Mouse (Mus musculus) spleen, postnatal 36 days (tissue): Measurements from ENCODE around the gene Eapp.

Experiments used
- DNase-seq, 2 experiments: peaks; one replicate each; pipeline ENCODE4 v3.0.0; 2022; ENCODE audit warnings: low spot score in 2 of 2, mixed read lengths in 1 of 2

Gene Eapp

DNA sequence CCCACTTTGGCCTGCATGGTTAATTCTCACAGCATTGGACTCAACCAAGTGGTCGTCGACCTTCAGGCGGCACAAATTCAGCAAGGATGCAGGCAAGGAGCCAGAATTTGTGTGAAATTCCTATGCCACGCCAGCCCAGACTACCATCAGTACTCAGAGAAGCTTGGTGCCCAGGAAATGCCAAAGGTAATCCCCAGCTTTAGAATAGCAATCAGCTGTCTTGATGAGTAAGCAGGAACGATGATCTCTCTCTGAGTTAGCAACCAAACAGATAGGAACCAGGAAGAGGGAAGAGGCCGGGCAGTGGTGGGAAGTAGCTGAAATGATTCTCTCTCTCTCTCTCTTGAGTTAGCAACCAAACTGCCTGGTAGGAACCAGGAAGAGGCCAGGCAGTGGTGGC lies 55.4 kb downstream of the Eapp start:
- DNase-seq: no peak

DNA sequence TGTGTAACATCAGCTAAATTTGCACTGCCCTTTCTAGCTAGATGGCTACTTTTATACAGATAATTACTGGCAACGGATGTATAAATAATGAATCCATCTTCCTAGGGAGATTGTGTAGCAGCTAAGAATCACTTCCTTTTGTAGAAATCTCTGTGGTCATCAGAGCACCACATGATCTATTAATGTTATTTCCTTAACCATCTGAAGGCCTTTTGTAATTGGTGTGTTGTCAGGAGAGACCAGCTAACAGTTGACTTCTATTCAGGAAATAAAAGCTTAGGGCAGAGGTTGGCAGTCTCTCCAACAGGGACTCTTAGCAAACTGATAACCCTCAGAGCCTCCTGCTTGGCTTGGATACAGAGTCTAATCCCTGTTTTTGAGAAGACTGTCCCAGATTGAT lies 58.7 kb downstream of the Eapp start:
- DNase-seq: no peak

- DNase-seq: no peak
Measured at GRCm38 (mm10) chr12:54632141-54632540, 63.6 kb downstream of the Eapp start.

- DNase-seq: no peak
Measured at GRCm38 (mm10) chr12:54621942-54622341, 73.8 kb downstream of the Eapp start.
